Mouse (Mus musculus): ENCODE results near the gene Arhgef18. TPM values are rescaled to one million over a fixed set of nuclear protein-coding genes. Genes with fewer than 3 reads are reported as not detected.

Gene Arhgef18
- total RNA-seq, 2 experiments from 2014 or later: 49.0 to 51.3 TPM

GRCm38 (mm10) chr8:3498583-3498982 lies 105.8 kb downstream of the Arhgef18 start:
- DNase-seq (ENCODE audit: low spot score in 2 of 2): no peak

GRCm38 (mm10) chr8:3499751-3500150 lies 106.9 kb downstream of the Arhgef18 start:
- no peak for DNase-seq (ENCODE audit: low spot score in 2 of 2)

- DNase-seq (ENCODE audit: low spot score in 2 of 2): peak; percentile 97 to 99
Observed at GRCm38 (mm10) chr8:3500235-3501090, 107.7 kb downstream of the Arhgef18 start, which contains the start of gene Mcoln1. Gene Mcoln1, plus strand, starts transcription at chr8:3500457.

- peak; percentile 50 to 62 for DNase-seq (ENCODE audit: low spot score in 2 of 2)
Observed at GRCm38 (mm10) chr8:3502217-3502616, 109.4 kb downstream of the Arhgef18 start.

Other genes starting within 250 kb of the Arhgef18 start
- gene Insr, start 113.4 kb upstream of the Arhgef18 start, total RNA-seq (2021): 10 to 100 TPM; 46.9 to 47.6 TPM
- gene A430078G23Rik, start 39.6 kb upstream of the Arhgef18 start, total RNA-seq (2021): not detected
- 1 to 10 TPM in 1 of 2 experiments, under 1 TPM in 1; 0.97 to 1.7 TPM for gene Pex11g, start 74.7 kb downstream of the Arhgef18 start, total RNA-seq (2021)
- gene Tex45, start 77.9 kb downstream of the Arhgef18 start, total RNA-seq (2021): under 1 TPM in 1 of 2 experiments, not detected in 1; 0.20 TPM
- 10 to 100 TPM; 30.9 to 31.2 TPM for gene Zfp358, start 100.1 kb downstream of the Arhgef18 start, total RNA-seq (2021)
- gene Mcoln1, start 107.5 kb downstream of the Arhgef18 start, total RNA-seq (2021): 10 to 100 TPM; 76.0 to 77.3 TPM
- gene Pnpla6, start 122.4 kb downstream of the Arhgef18 start, total RNA-seq (2021): 10 to 100 TPM; 71.8 to 76.2 TPM
- not detected for gene C330021F23Rik, start 175.0 kb downstream of the Arhgef18 start, total RNA-seq (2021)
- gene Camsap3, start 194.3 kb downstream of the Arhgef18 start, total RNA-seq (2021): 10 to 100 TPM; 31.1 to 36.9 TPM
- gene Xab2, start 228.3 kb downstream of the Arhgef18 start, total RNA-seq (2021): 10 to 100 TPM; 39.6 to 41.2 TPM
- gene Pet100, start 228.5 kb downstream of the Arhgef18 start, total RNA-seq (2021): 10 to 100 TPM; 80.9 to 84.3 TPM
- gene Pcp2, start 232.5 kb downstream of the Arhgef18 start, total RNA-seq (2021): under 1 TPM in 1 of 2 experiments, not detected in 1; 0.92 TPM
- gene Stxbp2, start 237.9 kb downstream of the Arhgef18 start, total RNA-seq (2021): 10 to 100 TPM; 43.6 to 52.5 TPM

Data from layer of hippocampus, adult 18-20 months (tissue).